Mouse (Mus musculus) heart, postnatal 36 days (tissue): ENCODE results near the gene Adal. TPM values are rescaled to one million over a fixed set of nuclear protein-coding genes. Genes with fewer than 3 reads are reported as not detected.
A peak's percentile ranks its signal among the peaks of the same experiment; 100 is the strongest.

Experiments
- DNase-seq, 2 experiments: peaks; one replicate each; pipeline ENCODE4 v3.0.0; 2021 to 2022
- intact Hi-C: fragments of 180-260 bp; cut with DNase I; formaldehyde crosslinking; loops from one replicate; pipeline ENCODE4 v1.15.1; 2025
- total RNA-seq, 2 experiments: library from RNA; stranded (reverse); gene quantifications; 2 replicates each; pipeline ENCODE4 v1.2.3; 2021

Gene Adal
- total RNA-seq, 2 experiments from 2014 or later: 7.8 to 8.3 TPM

- DNase-seq: peak; percentile 89 to 92
- intact Hi-C loops: loop anchor here (2.0 kb wide), 1 partner anchor 30 kb away; the partner anchor contains the start of genes Adal and Lcmt2
These were observed 30.9 kb downstream of the Adal start, which contains the start of gene Zscan29 for GRCm38 (mm10) chr2:121170980-121171742. Gene Zscan29 (minus strand): TSS chr2:121171125.

DNA sequence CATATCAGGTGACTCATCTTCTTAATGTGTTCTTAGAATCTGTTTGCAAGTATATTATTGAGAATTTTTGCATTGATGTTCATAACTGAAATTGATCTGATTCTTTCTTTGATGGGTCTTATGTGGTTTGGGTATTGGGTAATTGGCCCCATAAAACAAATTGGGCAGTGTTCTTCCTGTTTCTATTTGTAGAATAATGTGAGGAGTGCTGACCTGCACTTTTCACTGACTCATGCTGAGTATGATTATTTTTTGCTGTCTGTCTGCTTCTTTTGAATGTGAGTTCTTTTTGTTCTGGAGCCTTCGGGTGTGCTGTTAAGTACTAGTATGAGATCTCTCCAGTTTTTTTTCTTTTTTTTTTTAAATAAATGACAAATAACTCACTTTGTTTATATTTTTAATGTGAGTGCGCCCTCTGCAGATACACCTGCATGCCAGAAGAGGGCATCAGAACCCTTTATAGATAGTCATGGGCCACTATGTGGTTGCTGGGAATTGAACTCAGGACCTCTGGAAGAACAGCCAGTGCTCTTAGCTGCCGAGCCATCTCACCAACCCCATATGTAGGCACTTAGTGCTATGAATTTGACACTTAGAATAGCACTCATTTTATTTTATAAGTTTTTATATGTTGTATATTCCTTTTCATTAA lies 38.7 kb downstream of the Adal start:
- no peak for DNase-seq
- intact Hi-C loops: no loop called here

GRCm38 (mm10) chr2:121183431-121183830 lies 43.2 kb downstream of the Adal start:
- intact Hi-C loops: no loop called here
- no peak for DNase-seq

- intact Hi-C loops: no loop called here
- no peak for DNase-seq
These were observed 43.9 kb downstream of the Adal start for GRCm38 (mm10) chr2:121184142-121184541.

GRCm38 (mm10) chr2:121188530-121188929 lies 48.3 kb downstream of the Adal start:
- DNase-seq: no peak
- intact Hi-C loops: no loop called here

- no peak for DNase-seq
- intact Hi-C loops: no loop called here
These were observed 55.2 kb downstream of the Adal start for GRCm38 (mm10) chr2:121195466-121195865.

DNA sequence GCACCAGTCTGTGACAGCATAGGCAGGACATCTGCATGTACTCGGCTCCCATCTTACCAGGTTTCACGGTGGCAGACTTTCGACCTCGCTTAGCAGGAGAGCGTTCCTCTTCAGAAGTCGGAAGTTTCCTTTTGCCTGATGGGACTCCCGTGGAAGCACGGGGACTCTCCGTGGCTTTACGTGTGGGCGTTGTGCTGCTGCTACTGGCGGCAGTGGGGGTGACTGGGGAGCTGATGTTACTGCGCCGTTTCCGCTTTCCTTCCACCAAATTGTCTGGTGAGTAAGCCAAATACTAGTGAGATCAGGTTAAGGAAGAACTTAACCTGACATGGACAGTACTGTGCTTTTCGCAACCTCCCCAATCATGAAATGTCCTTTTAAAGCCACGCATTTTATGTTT lies 64.0 kb downstream of the Adal start:
- intact Hi-C loops: no loop called here
- DNase-seq: no peak

Other genes starting within 250 kb of the Adal start
- 10 to 100 TPM; 22.6 to 23.5 TPM for gene Ubr1, start 169.7 kb upstream of the Adal start, total RNA-seq
- gene Tmem62, start 163.4 kb upstream of the Adal start, total RNA-seq: 1 to 10 TPM; 4.4 to 4.9 TPM
- gene Ccndbp1, start 132.0 kb upstream of the Adal start, total RNA-seq: 10 to 100 TPM; 29.9 to 33.8 TPM
- gene Epb42, start 103.4 kb upstream of the Adal start, total RNA-seq: under 1 TPM; 0.11 to 0.46 TPM
- gene Tgm5, start 54.6 kb upstream of the Adal start, total RNA-seq: not detected
- not detected for gene Tgm7, start 30.6 kb upstream of the Adal start, total RNA-seq
- 10 to 100 TPM in 1 of 2 experiments, 1 to 10 TPM in 1; 8.9 to 11.7 TPM for gene Lcmt2, start 225 bp downstream of the Adal start, total RNA-seq
- 10 to 100 TPM; 15.7 to 16.3 TPM for gene Tubgcp4, start 30.2 kb downstream of the Adal start, total RNA-seq
- 1 to 10 TPM; 6.7 to 6.9 TPM for gene Zscan29, start 30.7 kb downstream of the Adal start, total RNA-seq
- 10 to 100 TPM; 32.8 to 34.7 TPM for gene Trp53bp1, start 131.0 kb downstream of the Adal start, total RNA-seq
- gene Map1a, start 149.2 kb downstream of the Adal start, total RNA-seq: 1 to 10 TPM; 3.9 to 4.4 TPM
- 10 to 100 TPM; 62.6 to 68.2 TPM for gene Ppip5k1, start 215.0 kb downstream of the Adal start, total RNA-seq
- gene Ckmt1, start 217.3 kb downstream of the Adal start, total RNA-seq: 1 to 10 TPM; 1.5 to 1.9 TPM
- not detected for gene Strc, start 246.7 kb downstream of the Adal start, total RNA-seq